Mouse (Mus musculus): ENCODE results near the gene Il15ra. TPM values are rescaled to one million over a fixed set of nuclear protein-coding genes. Genes with fewer than 3 reads are reported as not detected.

Gene Il15ra
- polyA plus RNA-seq, 1 experiment = 33.2 TPM

GRCm38 (mm10) chr2:11687436-11687835 is 17.7 kb upstream of the Il15ra start:
- Histone ChIP-seq H3K27me3 (ENCODE audit: control insufficient read depth, insufficient read depth, low read length) (no peaks in the 10 kb centered on the region), H3K27ac (ENCODE audit: insufficient read depth, low read length) (no peak overlapping the region), H3K4me1 (ENCODE audit: control insufficient read depth, insufficient read depth, insufficient read length) (no peaks in the 10 kb centered on the region), H3K36me3 (ENCODE audit: control insufficient read depth, insufficient read depth, low read length) (no peaks in the 10 kb centered on the region; the same call in 1 of the 2 replicates), H3K4me3 (ENCODE audit: extremely low read depth, insufficient read depth, insufficient read length) (no peak overlapping the region)
- WGBS = 15% methylated on average over 3 of the region's 3 CpGs
- TF ChIP-seq CTCF (IDR thresholded peaks at IDR 0.05; ENCODE audit: extremely low read depth, insufficient read depth, insufficient read length, insufficient replicate concordance) = no peak
- TF ChIP-seq POLR2A (IDR thresholded peaks at IDR 0.05; ENCODE audit: low read depth, low read length) = no peak
- DNase-seq (ENCODE audit: low read depth in 1 of 2, low spot score in 2 of 2) = no peak

GRCm38 (mm10) chr2:11690201-11690890 is 14.7 kb upstream of the Il15ra start:
- Histone ChIP-seq H3K27me3 (ENCODE audit: control insufficient read depth, insufficient read depth, low read length) (no peaks in the 10 kb centered on the region), H3K4me3 (ENCODE audit: extremely low read depth, insufficient read depth, insufficient read length) (no peak overlapping the region), H3K27ac (ENCODE audit: insufficient read depth, low read length) (no peak overlapping the region), H3K4me1 (ENCODE audit: control insufficient read depth, insufficient read depth, insufficient read length) (no peaks in the 10 kb centered on the region), H3K36me3 (ENCODE audit: control insufficient read depth, insufficient read depth, low read length) (no peaks in the 10 kb centered on the region; the same call in 1 of the 2 replicates)
- no peak for DNase-seq (ENCODE audit: low read depth in 1 of 2, low spot score in 2 of 2)
- TF ChIP-seq POLR2A (IDR thresholded peaks at IDR 0.05; ENCODE audit: low read depth, low read length) = no peak
- TF ChIP-seq CTCF (IDR thresholded peaks at IDR 0.05; ENCODE audit: extremely low read depth, insufficient read depth, insufficient read length, insufficient replicate concordance) = no peak
- 65% methylated on average over 8 of the region's 8 CpGs for WGBS

GRCm38 (mm10) chr2:11693352-11693751 is 11.7 kb upstream of the Il15ra start:
- H3K4me3 ChIP-seq (ENCODE audit: extremely low read depth, insufficient read depth, insufficient read length) = no peak overlapping the region
- no peak for DNase-seq (ENCODE audit: low read depth in 1 of 2, low spot score in 2 of 2)
- TF ChIP-seq POLR2A (IDR thresholded peaks at IDR 0.05; ENCODE audit: low read depth, low read length) = no peak
- TF ChIP-seq CTCF (IDR thresholded peaks at IDR 0.05; ENCODE audit: extremely low read depth, insufficient read depth, insufficient read length, insufficient replicate concordance) = no peak
- H3K4me1 ChIP-seq (ENCODE audit: control insufficient read depth, insufficient read depth, insufficient read length) = no peaks in the 10 kb centered on the region
- no peaks in the 10 kb centered on the region for H3K27me3 ChIP-seq (ENCODE audit: control insufficient read depth, insufficient read depth, low read length)
- 89% methylated on average over 4 of the region's 4 CpGs for WGBS
- H3K36me3 ChIP-seq (ENCODE audit: control insufficient read depth, insufficient read depth, low read length) = no peaks in the 10 kb centered on the region; the same call in 1 of the 2 replicates
- no peak overlapping the region for H3K27ac ChIP-seq (ENCODE audit: insufficient read depth, low read length)

- no peak for TF ChIP-seq POLR2A (IDR thresholded peaks at IDR 0.05; ENCODE audit: low read depth, low read length)
- TF ChIP-seq CTCF (IDR thresholded peaks at IDR 0.05; ENCODE audit: extremely low read depth, insufficient read depth, insufficient read length, insufficient replicate concordance) = no peak
- no peak overlapping the region for H3K27ac ChIP-seq (ENCODE audit: insufficient read depth, low read length)
- WGBS = 85% methylated on average over 2 of the region's 2 CpGs
- no peak overlapping the region for H3K4me3 ChIP-seq (ENCODE audit: extremely low read depth, insufficient read depth, insufficient read length)
- H3K27me3 ChIP-seq (ENCODE audit: control insufficient read depth, insufficient read depth, low read length) = no peaks in the 10 kb centered on the region
- H3K4me1 ChIP-seq (ENCODE audit: control insufficient read depth, insufficient read depth, insufficient read length) = no peaks in the 10 kb centered on the region
- no peak for DNase-seq (ENCODE audit: low read depth in 1 of 2, low spot score in 2 of 2)
- no peaks in the 10 kb centered on the region; the same call in 1 of the 2 replicates for H3K36me3 ChIP-seq (ENCODE audit: control insufficient read depth, insufficient read depth, low read length)
Observed at GRCm38 (mm10) chr2:11694104-11694503, 11.0 kb upstream of the Il15ra start.

GRCm38 (mm10) chr2:11695867-11696266 is 9.2 kb upstream of the Il15ra start:
- no peaks in the 10 kb centered on the region for H3K4me1 ChIP-seq (ENCODE audit: control insufficient read depth, insufficient read depth, insufficient read length)
- H3K27ac ChIP-seq (ENCODE audit: insufficient read depth, low read length) = no peak overlapping the region
- no peak for DNase-seq (ENCODE audit: low read depth in 1 of 2, low spot score in 2 of 2)
- no peaks in the 10 kb centered on the region for H3K27me3 ChIP-seq (ENCODE audit: control insufficient read depth, insufficient read depth, low read length)
- H3K36me3 ChIP-seq (ENCODE audit: control insufficient read depth, insufficient read depth, low read length) = no peaks in the 10 kb centered on the region
- TF ChIP-seq POLR2A (IDR thresholded peaks at IDR 0.05; ENCODE audit: low read depth, low read length) = no peak
- TF ChIP-seq CTCF (IDR thresholded peaks at IDR 0.05; ENCODE audit: extremely low read depth, insufficient read depth, insufficient read length, insufficient replicate concordance) = no peak
- WGBS = 73% methylated on average over 2 of the region's 2 CpGs
- no peak overlapping the region for H3K4me3 ChIP-seq (ENCODE audit: extremely low read depth, insufficient read depth, insufficient read length)

- TF ChIP-seq POLR2A (IDR thresholded peaks at IDR 0.05; ENCODE audit: low read depth, low read length) (no peak), CTCF (IDR thresholded peaks at IDR 0.05; ENCODE audit: extremely low read depth, insufficient read depth, insufficient read length, insufficient replicate concordance) (no peak)
- H3K27ac ChIP-seq (ENCODE audit: insufficient read depth, low read length) = no peak overlapping the region
- H3K36me3 ChIP-seq (ENCODE audit: control insufficient read depth, insufficient read depth, low read length) = no peaks in the 10 kb centered on the region
- DNase-seq (ENCODE audit: low read depth in 1 of 2, low spot score in 2 of 2) = no peak
- no peaks in the 10 kb centered on the region for H3K27me3 ChIP-seq (ENCODE audit: control insufficient read depth, insufficient read depth, low read length)
- no peaks in the 10 kb centered on the region for H3K4me1 ChIP-seq (ENCODE audit: control insufficient read depth, insufficient read depth, insufficient read length)
- H3K4me3 ChIP-seq (ENCODE audit: extremely low read depth, insufficient read depth, insufficient read length) = no peak overlapping the region
- 77% methylated on average over 5 of the region's 5 CpGs for WGBS
Observed at GRCm38 (mm10) chr2:11698994-11699393, 6.1 kb upstream of the Il15ra start.

- Histone ChIP-seq H3K27me3 (ENCODE audit: control insufficient read depth, insufficient read depth, low read length) (no peaks in the 10 kb centered on the region), H3K4me1 (ENCODE audit: control insufficient read depth, insufficient read depth, insufficient read length) (no peaks in the 10 kb centered on the region), H3K4me3 (ENCODE audit: extremely low read depth, insufficient read depth, insufficient read length) (no peak overlapping the region), H3K27ac (ENCODE audit: insufficient read depth, low read length) (no peak overlapping the region), H3K36me3 (ENCODE audit: control insufficient read depth, insufficient read depth, low read length) (no peaks in the 10 kb centered on the region)
- TF ChIP-seq CTCF (IDR thresholded peaks at IDR 0.05; ENCODE audit: extremely low read depth, insufficient read depth, insufficient read length, insufficient replicate concordance) (no peak), POLR2A (IDR thresholded peaks at IDR 0.05; ENCODE audit: low read depth, low read length) (no peak)
- WGBS = 92% methylated on average over 2 of the region's 2 CpGs
- DNase-seq (ENCODE audit: low read depth in 1 of 2, low spot score in 2 of 2) = no peak
Observed at GRCm38 (mm10) chr2:11699905-11700304, 5.2 kb upstream of the Il15ra start.

Data from spleen, adult 2 months (tissue).